Mouse (Mus musculus): ENCODE results near the gene Nfkbib. TPM values are rescaled to one million over a fixed set of nuclear protein-coding genes. Genes with fewer than 3 reads are reported as not detected.

Nfkbib gene
- polyA plus RNA-seq, 2 experiments, result 15.0 to 27.0 TPM

DNA sequence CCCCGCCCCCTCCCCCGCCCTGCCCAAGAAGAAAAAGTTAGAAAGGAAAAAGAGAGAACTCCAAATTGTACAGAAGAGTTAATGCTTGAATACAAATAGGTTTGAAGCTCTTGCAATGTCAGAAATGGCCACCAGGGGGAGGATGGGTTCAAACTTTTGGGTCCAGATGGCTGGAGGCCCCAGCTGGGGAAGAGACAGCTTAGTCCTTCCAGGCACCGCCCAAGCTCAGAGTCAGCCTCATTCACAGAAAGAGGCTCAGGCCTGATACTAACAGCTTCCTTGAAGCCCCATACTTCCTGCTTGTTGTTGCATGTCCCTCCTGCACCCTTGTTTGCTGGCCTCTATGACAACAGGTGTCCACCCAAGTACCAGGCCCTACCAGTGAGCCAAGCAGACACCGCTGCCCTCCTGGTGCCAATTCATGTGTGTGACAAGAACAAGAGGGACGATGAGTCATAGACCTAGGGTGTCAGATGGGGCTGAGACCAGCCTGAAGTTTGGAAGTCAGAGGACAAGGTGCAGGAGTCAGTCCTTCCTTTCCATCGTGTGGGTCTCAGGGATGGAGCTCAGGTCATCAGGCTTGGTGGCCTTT is 12.9 kb upstream of the Nfkbib start:
- peak; percentile 62; the same call in 1 of the 2 replicates for ATAC-seq (ENCODE audit: insufficient read depth)
- no peak overlapping the region for H3K9ac ChIP-seq (replicated peaks)
- TF ChIP-seq EP300 (IDR thresholded peaks at IDR 0.05; ENCODE audit: low read depth) (no peak), CTCF (IDR thresholded peaks at IDR 0.05; ENCODE audit: low read depth) (peak; percentile 88)
- peak; percentile 74 for DNase-seq (ENCODE audit: low read depth in 3 of 3, low spot score in 3 of 3)
- H3K4me2 ChIP-seq (ENCODE audit: low read depth), result no peak overlapping the region
- H3K9me3 ChIP-seq (ENCODE audit: control insufficient read depth, low read length), result no peaks in the 10 kb centered on the region
- WGBS (ENCODE audit: insufficient replicate concordance), result 38% methylated on average over 6 of the region's 6 CpGs
- H3K4me1 ChIP-seq (replicated peaks; ENCODE audit: control insufficient read depth in 2 of 2, insufficient read depth in 2 of 2, low read length in 1 of 2), result peaks cover 2 to 6% of the 10 kb centered on the region in 2 experiments
- H3K27ac ChIP-seq, result no peak overlapping the region
- H3K27me3 ChIP-seq (ENCODE audit: control insufficient read depth, insufficient read depth, low read length), result no peaks in the 10 kb centered on the region
- no peak overlapping the region for H3K4me3 ChIP-seq (ENCODE audit: insufficient read depth in 1 of 2, low read depth in 2 of 2, low read length in 2 of 2)
- no peaks in the 10 kb centered on the region for H3K36me3 ChIP-seq (replicated peaks; ENCODE audit: control insufficient read depth, insufficient read depth, low read depth)

DNA sequence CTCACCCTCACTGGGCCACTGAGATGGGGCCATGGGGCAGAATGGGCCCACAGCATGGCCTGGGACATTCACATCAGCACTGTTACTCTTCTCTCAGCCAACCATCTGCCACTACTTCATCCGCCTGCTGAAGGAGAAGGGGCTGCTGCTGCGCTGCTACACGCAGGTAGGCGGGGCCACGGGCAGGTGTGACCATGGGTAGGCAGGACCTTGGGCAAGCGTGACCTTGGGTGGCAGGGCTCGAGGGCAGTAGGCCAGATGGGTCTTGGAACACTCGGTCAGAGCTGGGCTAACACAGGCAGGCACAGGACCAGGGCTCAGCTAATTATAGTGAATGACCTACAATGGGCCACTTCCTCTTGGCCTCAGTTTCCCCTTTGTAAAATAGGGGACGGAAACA is 11.5 kb upstream of the Nfkbib start:
- Histone ChIP-seq H3K9ac (replicated peaks) (no peak overlapping the region), H3K36me3 (replicated peaks; ENCODE audit: control insufficient read depth, insufficient read depth, low read depth) (no peaks in the 10 kb centered on the region), H3K4me1 (replicated peaks; ENCODE audit: control insufficient read depth in 2 of 2, insufficient read depth in 2 of 2, low read length in 1 of 2) (peaks cover 2 to 6% of the 10 kb centered on the region in 2 experiments), H3K27me3 (ENCODE audit: control insufficient read depth, insufficient read depth, low read length) (no peaks in the 10 kb centered on the region), H3K4me2 (ENCODE audit: low read depth) (no peak overlapping the region), H3K9me3 (ENCODE audit: control insufficient read depth, low read length) (no peaks in the 10 kb centered on the region), H3K4me3 (ENCODE audit: insufficient read depth in 1 of 2, low read depth in 2 of 2, low read length in 2 of 2) (no peak overlapping the region), H3K27ac (no peak overlapping the region)
- WGBS (ENCODE audit: insufficient replicate concordance), result 79% methylated on average over 9 of the region's 9 CpGs
- DNase-seq (ENCODE audit: low read depth in 3 of 3, low spot score in 3 of 3), result no peak
- TF ChIP-seq EP300 (IDR thresholded peaks at IDR 0.05; ENCODE audit: low read depth), result no peak
- no peak for TF ChIP-seq CTCF (IDR thresholded peaks at IDR 0.05; ENCODE audit: low read depth)
- ATAC-seq (ENCODE audit: insufficient read depth), result no peak

DNA sequence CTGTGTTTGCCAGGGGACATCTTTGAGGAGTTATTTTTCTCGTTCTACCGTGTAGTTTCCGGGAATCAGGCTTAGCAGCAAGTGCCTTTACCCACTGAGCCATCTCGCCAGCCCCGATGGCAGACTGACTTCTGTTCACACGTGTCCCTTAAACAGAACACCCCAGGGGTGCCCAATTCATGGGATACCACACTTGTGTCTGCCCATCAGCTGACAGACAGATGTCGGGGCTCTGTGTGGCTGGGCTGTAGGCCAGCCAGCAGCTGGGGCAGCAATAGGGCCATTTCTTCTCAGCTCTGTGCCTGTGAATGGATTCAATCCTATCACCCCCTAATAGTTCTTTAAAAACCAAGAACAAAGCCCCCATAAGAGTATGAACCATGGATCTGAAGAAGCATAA is 7.8 kb upstream of the Nfkbib start:
- H3K4me1 ChIP-seq (replicated peaks; ENCODE audit: control insufficient read depth in 2 of 2, insufficient read depth in 2 of 2, low read length in 1 of 2), result peaks cover 4 to 6% of the 10 kb centered on the region in 2 experiments; a peak in 3 of 4 replicates
- TF ChIP-seq CTCF (IDR thresholded peaks at IDR 0.05; ENCODE audit: low read depth) (no peak), EP300 (IDR thresholded peaks at IDR 0.05; ENCODE audit: low read depth) (no peak)
- 78% methylated on average over 7 of the region's 7 CpGs for WGBS (ENCODE audit: insufficient replicate concordance)
- no peak for DNase-seq (ENCODE audit: low read depth in 3 of 3, low spot score in 3 of 3)
- H3K4me2 ChIP-seq (ENCODE audit: low read depth), result no peak overlapping the region
- no peaks in the 10 kb centered on the region for H3K27me3 ChIP-seq (ENCODE audit: control insufficient read depth, insufficient read depth, low read length)
- no peaks in the 10 kb centered on the region for H3K36me3 ChIP-seq (replicated peaks; ENCODE audit: control insufficient read depth, insufficient read depth, low read depth)
- no peak for ATAC-seq (ENCODE audit: insufficient read depth)
- no peak overlapping the region for H3K27ac ChIP-seq
- no peak overlapping the region for H3K9ac ChIP-seq (replicated peaks)
- no peaks in the 10 kb centered on the region for H3K9me3 ChIP-seq (ENCODE audit: control insufficient read depth, low read length)
- H3K4me3 ChIP-seq (ENCODE audit: insufficient read depth in 1 of 2, low read depth in 2 of 2, low read length in 2 of 2), result no peak overlapping the region

DNA sequence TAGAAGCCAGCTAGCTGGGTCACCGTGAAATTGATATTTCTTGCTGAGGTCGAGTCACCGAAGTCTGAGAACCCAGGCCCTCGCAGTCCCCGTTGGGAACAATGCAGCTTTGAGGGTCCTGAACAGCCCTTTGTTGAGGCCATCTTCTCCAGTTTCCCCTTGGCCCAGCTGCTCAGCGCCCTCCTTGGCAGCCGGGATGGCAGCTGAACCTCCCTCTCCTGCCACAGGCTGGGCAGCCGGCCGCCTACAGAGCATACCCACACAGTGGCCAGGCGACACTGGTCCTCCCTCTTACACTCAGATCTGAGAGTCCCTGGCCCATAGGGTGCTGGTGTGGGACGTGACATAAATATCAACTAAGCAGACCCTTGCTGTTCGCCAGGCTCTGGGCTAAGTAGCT is 6.9 kb upstream of the Nfkbib start:
- no peak for ATAC-seq (ENCODE audit: insufficient read depth)
- WGBS (ENCODE audit: insufficient replicate concordance), result 82% methylated on average over 12 of the region's 12 CpGs

DNA sequence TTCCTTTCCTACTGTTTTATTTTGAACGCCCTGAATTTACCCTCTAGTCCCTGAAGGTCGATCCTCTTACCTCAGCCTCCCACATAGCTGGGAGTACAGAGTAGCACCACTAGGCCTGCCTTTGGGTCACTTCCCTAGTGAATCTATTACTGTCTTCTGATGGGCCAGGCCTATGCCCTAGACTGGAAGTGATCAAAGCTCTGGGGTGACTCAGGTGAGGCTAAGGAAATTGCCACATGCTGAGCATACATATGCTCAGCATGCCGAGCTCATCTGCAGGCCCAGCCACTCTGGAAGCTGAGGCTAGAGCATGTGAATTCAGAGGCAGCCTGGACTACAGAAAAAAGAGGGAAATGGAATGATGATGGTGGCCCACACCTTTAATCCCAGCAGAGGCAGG is 5.9 kb upstream of the Nfkbib start:
- H3K9ac ChIP-seq (replicated peaks), result no peak overlapping the region
- WGBS (ENCODE audit: insufficient replicate concordance), result 70% methylated on average over 3 of the region's 3 CpGs

More for the DNA sequence above, 6.9 kb upstream of the Nfkbib start:
- Histone ChIP-seq H3K4me2 (ENCODE audit: low read depth) (no peak overlapping the region), H3K9ac (replicated peaks) (no peak overlapping the region), H3K27ac (no peak overlapping the region), H3K36me3 (replicated peaks; ENCODE audit: control insufficient read depth, insufficient read depth, low read depth) (no peaks in the 10 kb centered on the region), H3K27me3 (ENCODE audit: control insufficient read depth, insufficient read depth, low read length) (no peaks in the 10 kb centered on the region), H3K9me3 (ENCODE audit: control insufficient read depth, low read length) (no peaks in the 10 kb centered on the region), H3K4me3 (ENCODE audit: insufficient read depth in 1 of 2, low read depth in 2 of 2, low read length in 2 of 2) (no peak overlapping the region), H3K4me1 (replicated peaks; ENCODE audit: control insufficient read depth in 2 of 2, insufficient read depth in 2 of 2, low read length in 1 of 2) (peaks cover 7 to 11% of the 10 kb centered on the region in 2 experiments)
- DNase-seq (ENCODE audit: low read depth in 3 of 3, low spot score in 3 of 3), result no peak
- TF ChIP-seq EP300 (IDR thresholded peaks at IDR 0.05; ENCODE audit: low read depth), result no peak
- TF ChIP-seq CTCF (IDR thresholded peaks at IDR 0.05; ENCODE audit: low read depth), result no peak

More for the DNA sequence above, 5.9 kb upstream of the Nfkbib start:
- Histone ChIP-seq H3K27ac (no peak overlapping the region), H3K4me2 (ENCODE audit: low read depth) (no peak overlapping the region), H3K36me3 (replicated peaks; ENCODE audit: control insufficient read depth, insufficient read depth, low read depth) (no peaks in the 10 kb centered on the region), H3K9me3 (ENCODE audit: control insufficient read depth, low read length) (no peaks in the 10 kb centered on the region), H3K4me3 (ENCODE audit: insufficient read depth in 1 of 2, low read depth in 2 of 2, low read length in 2 of 2) (no peak overlapping the region), H3K27me3 (ENCODE audit: control insufficient read depth, insufficient read depth, low read length) (no peaks in the 10 kb centered on the region), H3K4me1 (replicated peaks; ENCODE audit: control insufficient read depth in 2 of 2, insufficient read depth in 2 of 2, low read length in 1 of 2) (peaks cover 7 to 11% of the 10 kb centered on the region in 2 experiments)
- no peak for ATAC-seq (ENCODE audit: insufficient read depth)
- DNase-seq (ENCODE audit: low read depth in 3 of 3, low spot score in 3 of 3), result no peak
- TF ChIP-seq EP300 (IDR thresholded peaks at IDR 0.05; ENCODE audit: low read depth) (no peak), CTCF (IDR thresholded peaks at IDR 0.05; ENCODE audit: low read depth) (no peak)

Data from liver, embryonic 14.5 days (tissue).